Mouse (Mus musculus): Measurements from ENCODE around the gene Tmem238l.
A peak's percentile ranks its signal among the peaks of the same experiment; 100 is the strongest.

The Tmem238l gene

GRCm38 (mm10) chr11:66956303-66956702 is at the start of gene Tmem238l:
Gene Tmem238l, plus strand, starts transcription at chr11:66956638.
- no peak for DNase-seq

- no peak for DNase-seq
These were observed 44.6 kb upstream of the Tmem238l start, which contains the start of gene Pirt for GRCm38 (mm10) chr11:66911811-66912210. Gene Pirt, plus strand, starts transcription at chr11:66911981.

GRCm38 (mm10) chr11:66912531-66913458 is 43.6 kb upstream of the Tmem238l start:
- DNase-seq: no peak

- DNase-seq: peak in 1 of 2 experiments; percentile 6
These were observed 42.2 kb upstream of the Tmem238l start for GRCm38 (mm10) chr11:66914249-66914648.

- DNase-seq: no peak
These were observed 36.4 kb upstream of the Tmem238l start for GRCm38 (mm10) chr11:66920012-66920411.

- no peak for DNase-seq
These were observed 32.2 kb upstream of the Tmem238l start for GRCm38 (mm10) chr11:66924095-66924823.

- no peak for DNase-seq
These were observed 28.1 kb upstream of the Tmem238l start for GRCm38 (mm10) chr11:66928311-66928710.

GRCm38 (mm10) chr11:66932827-66933599 is 23.4 kb upstream of the Tmem238l start:
- DNase-seq: no peak

- no peak for DNase-seq
These were observed 21.8 kb upstream of the Tmem238l start for GRCm38 (mm10) chr11:66934428-66935173.

- DNase-seq: no peak
These were observed 14.4 kb upstream of the Tmem238l start for GRCm38 (mm10) chr11:66942011-66942410.

- no peak for DNase-seq
These were observed 11.1 kb upstream of the Tmem238l start for GRCm38 (mm10) chr11:66945224-66945767.

GRCm38 (mm10) chr11:66946521-66946920 is 9.9 kb upstream of the Tmem238l start:
- DNase-seq: no peak

- no peak for DNase-seq
These were observed 9.5 kb upstream of the Tmem238l start for GRCm38 (mm10) chr11:66946922-66947321.

- DNase-seq: no peak
These were observed 4.4 kb downstream of the Tmem238l start for GRCm38 (mm10) chr11:66960797-66961196.

- DNase-seq: no peak
These were observed 5.2 kb downstream of the Tmem238l start for GRCm38 (mm10) chr11:66961447-66962176.

GRCm38 (mm10) chr11:66963462-66963861 is 7.0 kb downstream of the Tmem238l start:
- DNase-seq: no peak

GRCm38 (mm10) chr11:66966500-66967116 is 10.2 kb downstream of the Tmem238l start:
- no peak for DNase-seq

GRCm38 (mm10) chr11:66968575-66968974 is 12.1 kb downstream of the Tmem238l start:
- DNase-seq: no peak

GRCm38 (mm10) chr11:66973507-66973906 is 17.1 kb downstream of the Tmem238l start:
- no peak for DNase-seq

- DNase-seq: no peak
These were observed 19.3 kb downstream of the Tmem238l start for GRCm38 (mm10) chr11:66975606-66976330.

Data from thymus, postnatal 36 days (tissue).